Mouse (Mus musculus): ENCODE data around the gene Pebp1.

The Pebp1 gene

GRCm38 (mm10) chr5:117240761-117241322, 46.6 kb downstream of the Pebp1 start:
- DNase-seq (ENCODE audit: low read depth, low spot score) = no peak

- no peak for DNase-seq (ENCODE audit: low read depth, low spot score)
Measured at GRCm38 (mm10) chr5:117240321-117240731, 47.1 kb downstream of the Pebp1 start.

DNA sequence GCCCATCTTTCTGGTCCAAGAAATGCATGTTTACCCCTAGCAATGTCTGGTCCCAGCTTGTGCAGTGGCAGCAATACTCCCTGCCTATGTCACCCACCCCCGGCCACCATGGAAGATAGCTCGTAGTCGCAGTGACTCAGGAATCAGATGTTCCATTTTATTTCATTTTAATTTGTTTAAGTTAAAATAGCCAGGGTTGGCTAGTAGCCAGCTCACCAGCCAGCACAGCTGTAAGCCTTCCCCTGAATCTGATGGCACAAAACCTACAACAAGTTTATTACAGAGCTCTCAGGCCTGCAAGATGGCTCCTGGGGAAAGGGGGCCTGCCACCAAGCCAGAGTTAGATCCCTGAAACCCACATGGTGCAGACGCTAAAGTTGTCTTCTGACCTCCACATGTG, 48.3 kb downstream of the Pebp1 start:
- DNase-seq (ENCODE audit: low read depth, low spot score) = no peak

GRCm38 (mm10) chr5:117236540-117236939, 50.9 kb downstream of the Pebp1 start:
- peak; percentile 34 for DNase-seq (ENCODE audit: low read depth, low spot score)

All from R1 (cell line).